Mouse (Mus musculus) MN1 (cell line): ENCODE results near the gene Vps4a.

Experiments used
- DNase-seq: peaks from one replicate; pipeline ENCODE4 v3.0.0-alpha.2; 2016; ENCODE audit warnings: low spot score

Vps4a gene

GRCm38 (mm10) chr8:107049480-107049879 is 18.5 kb downstream of the Vps4a start:
- no peak for DNase-seq

GRCm38 (mm10) chr8:107052046-107052445 is 21.0 kb downstream of the Vps4a start:
- no peak for DNase-seq

- DNase-seq: peak; percentile 99
Measured at GRCm38 (mm10) chr8:107056076-107056972, 25.3 kb downstream of the Vps4a start, which contains the start of the genes Cog8 and Nip7. Cog8 (minus strand) TSS chr8:107056689. Nip7 (plus strand) TSS chr8:107056877.

GRCm38 (mm10) chr8:107056973-107057369 is 25.9 kb downstream of the Vps4a start:
- DNase-seq: no peak

- no peak for DNase-seq
Measured at GRCm38 (mm10) chr8:107062613-107063012, 31.6 kb downstream of the Vps4a start.

- DNase-seq: no peak
Measured at GRCm38 (mm10) chr8:107065511-107066496, 34.8 kb downstream of the Vps4a start, which contains the start of gene Tmed6. Tmed6 (minus strand) TSS chr8:107065644.

- no peak for DNase-seq
Measured at GRCm38 (mm10) chr8:107073706-107074105, 42.7 kb downstream of the Vps4a start.

GRCm38 (mm10) chr8:107074128-107074527 is 43.1 kb downstream of the Vps4a start:
- DNase-seq: no peak

GRCm38 (mm10) chr8:107076239-107076888 is 45.3 kb downstream of the Vps4a start:
- peak; percentile 82 for DNase-seq

GRCm38 (mm10) chr8:107085358-107085757 is 54.3 kb downstream of the Vps4a start:
- no peak for DNase-seq

- no peak for DNase-seq
Measured at GRCm38 (mm10) chr8:107086018-107086417, 55.0 kb downstream of the Vps4a start.

GRCm38 (mm10) chr8:107088526-107089063 is 57.6 kb downstream of the Vps4a start:
- no peak for DNase-seq

- DNase-seq: no peak
Measured at GRCm38 (mm10) chr8:107090531-107090930, 59.5 kb downstream of the Vps4a start.
